Mouse (Mus musculus): ENCODE results near the gene Tmem38b. TPM values are rescaled to one million over a fixed set of nuclear protein-coding genes. Genes with fewer than 3 reads are reported as not detected.
"Not testable (repeated sequence)": the region's sequence is repeated elsewhere in the genome, so short reads cannot be mapped to it uniquely, and the experiment has no call there.

The Tmem38b gene
- polyA plus RNA-seq, 1 experiment from 2014 or later, result 13.0 TPM

DNA sequence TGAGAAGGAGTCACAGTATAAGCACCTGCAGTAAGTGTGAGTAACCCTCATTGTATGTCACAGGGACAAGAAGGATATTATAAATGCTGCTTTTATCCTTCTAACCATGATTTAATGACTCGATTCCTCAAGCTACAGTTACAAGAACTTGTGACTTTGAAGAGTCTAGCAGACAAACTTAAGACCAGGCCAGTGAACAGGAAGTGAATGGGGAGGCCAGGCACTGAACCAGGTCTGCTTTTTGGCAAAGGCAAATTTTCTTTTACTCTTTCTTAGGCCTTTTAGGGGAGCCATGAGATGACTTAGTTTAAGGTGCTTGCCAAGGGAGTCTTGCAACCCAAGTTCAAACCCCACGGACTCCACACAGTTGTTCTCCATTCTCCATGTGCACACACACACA is 30.1 kb upstream of the Tmem38b start:
- Histone ChIP-seq H3K4me3 (ENCODE audit: low read depth, low read length) (no peak overlapping the region), H3K27me3 (ENCODE audit: control insufficient read depth, insufficient read depth, low read length) (no peaks in the 10 kb centered on the region), H3K9ac (ENCODE audit: low read length) (no peak overlapping the region), H3K4me2 (no peak overlapping the region), H3K9me3 (ENCODE audit: control insufficient read depth, low read length) (no peaks in the 10 kb centered on the region), H3K27ac (ENCODE audit: low read depth, low read length) (peak overlapping the region; percentile 78; the same call in 1 of the 2 replicates), H3K36me3 (ENCODE audit: control insufficient read depth, insufficient read depth, low read length) (no peaks in the 10 kb centered on the region), H3K4me1 (ENCODE audit: control insufficient read depth, insufficient read depth, low read length) (peaks cover 37% of the 10 kb centered on the region)
- ATAC-seq (ENCODE audit: low FRiP score) (no peak), DNase-seq (ENCODE audit: low spot score, missing footprints) (peak; percentile 82)
- WGBS, result 92% methylated on average over 2 of the region's 2 CpGs

DNA sequence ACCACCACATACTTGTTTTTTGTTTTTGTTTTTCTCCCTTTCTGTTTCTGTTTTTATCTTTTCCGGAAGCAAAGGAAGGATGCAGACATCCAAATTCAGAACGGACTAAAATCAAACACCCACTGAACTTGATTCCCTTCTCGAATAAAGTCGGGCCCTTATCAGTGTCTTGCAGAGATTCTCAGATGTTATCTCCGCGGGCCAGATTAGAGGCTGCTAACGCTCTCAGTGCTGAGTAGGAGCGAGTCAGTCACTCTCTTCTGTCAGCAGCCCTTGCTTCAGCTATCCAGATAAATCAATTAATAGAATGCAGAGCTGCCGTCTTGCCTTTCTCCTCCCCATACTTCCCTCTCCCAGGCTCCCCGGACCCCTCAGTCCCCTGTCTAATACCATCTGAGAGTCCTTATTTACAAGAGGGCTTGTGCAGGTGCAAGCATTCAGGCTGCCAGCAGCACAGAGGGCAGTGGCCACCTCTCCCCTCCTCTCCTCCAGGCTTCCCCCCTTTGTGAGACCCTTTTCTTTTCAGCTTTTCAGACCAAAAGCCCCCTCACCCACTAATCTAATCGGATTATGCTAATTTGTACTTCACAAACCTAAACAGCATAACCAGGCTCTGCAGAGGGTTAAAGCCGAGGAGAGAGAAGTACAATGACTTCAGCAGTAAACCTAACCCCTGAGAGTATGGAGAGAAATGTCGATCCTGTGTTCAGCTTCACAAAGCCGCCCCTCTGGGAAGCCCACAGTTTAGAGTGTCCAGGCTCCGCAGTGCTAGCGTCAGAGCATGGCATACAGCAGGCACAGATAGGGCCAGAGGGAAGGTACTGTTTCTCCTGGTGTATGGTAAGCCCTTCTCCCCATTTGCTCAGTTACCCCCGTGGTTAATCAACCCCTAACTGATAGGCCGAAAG is 28.7 kb upstream of the Tmem38b start:
- Histone ChIP-seq H3K36me3 (ENCODE audit: control insufficient read depth, insufficient read depth, low read length) (no peaks in the 10 kb centered on the region), H3K9me3 (ENCODE audit: control insufficient read depth, low read length) (no peaks in the 10 kb centered on the region), H3K4me3 (ENCODE audit: low read depth, low read length) (no peak overlapping the region), H3K27me3 (ENCODE audit: control insufficient read depth, insufficient read depth, low read length) (no peaks in the 10 kb centered on the region), H3K27ac (ENCODE audit: low read depth, low read length) (peak overlapping the region; percentile 78), H3K4me2 (peak overlapping the region; percentile 39), H3K9ac (ENCODE audit: low read length) (peak overlapping the region; percentile 25), H3K4me1 (ENCODE audit: control insufficient read depth, insufficient read depth, low read length) (peaks cover 37% of the 10 kb centered on the region)
- ATAC-seq (ENCODE audit: low FRiP score) (peak; percentile 97), DNase-seq (ENCODE audit: low spot score, missing footprints) (peak; percentile 95)
- 5% methylated on average over 18 of the region's 18 CpGs for WGBS

DNA sequence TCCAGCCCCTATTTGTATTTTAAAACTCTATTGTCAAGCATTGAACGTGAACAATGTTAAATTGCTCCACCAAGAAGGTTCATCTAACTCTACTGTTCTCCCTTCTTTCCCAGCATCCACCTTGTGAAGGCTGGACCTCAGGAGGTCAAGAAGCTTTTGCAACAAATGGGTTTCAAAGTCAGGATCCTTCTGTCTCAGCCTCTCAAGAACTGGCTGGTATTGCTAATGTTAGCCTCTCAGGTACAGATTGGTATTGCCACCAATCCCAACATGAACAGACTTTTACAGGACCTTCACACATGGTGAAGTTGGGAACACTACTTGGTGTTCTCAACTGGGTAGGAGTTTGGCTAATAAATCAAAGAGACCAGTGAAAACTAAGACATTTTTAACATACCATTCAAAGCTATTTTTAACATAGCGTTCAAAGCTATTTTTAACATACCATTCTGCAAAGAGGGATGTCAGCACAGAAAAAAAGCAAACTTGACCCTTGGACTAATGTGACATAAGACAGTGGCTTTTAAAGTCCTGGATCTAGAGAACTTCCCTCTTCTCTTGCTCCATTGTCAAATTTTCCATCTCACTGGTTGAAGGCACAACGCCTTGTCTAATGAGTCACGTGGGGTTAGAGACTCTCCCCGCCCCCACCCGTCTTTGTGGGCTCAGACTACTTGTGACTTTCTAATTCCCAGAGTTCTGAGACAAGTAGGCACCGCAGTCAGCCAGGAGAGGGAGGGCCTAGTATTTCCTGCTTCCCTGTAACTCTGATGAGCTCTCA is 26.8 kb upstream of the Tmem38b start:
- peak; percentile 81 for DNase-seq (ENCODE audit: low spot score, missing footprints)
- Histone ChIP-seq H3K4me3 (ENCODE audit: low read depth, low read length) (no peak overlapping the region), H3K27ac (ENCODE audit: low read depth, low read length) (no peak overlapping the region), H3K36me3 (ENCODE audit: control insufficient read depth, insufficient read depth, low read length) (no peaks in the 10 kb centered on the region), H3K9me3 (ENCODE audit: control insufficient read depth, low read length) (no peaks in the 10 kb centered on the region), H3K27me3 (ENCODE audit: control insufficient read depth, insufficient read depth, low read length) (no peaks in the 10 kb centered on the region), H3K4me2 (no peak overlapping the region), H3K4me1 (ENCODE audit: control insufficient read depth, insufficient read depth, low read length) (peaks cover 37% of the 10 kb centered on the region), H3K9ac (ENCODE audit: low read length) (no peak overlapping the region)
- no peak for ATAC-seq (ENCODE audit: low FRiP score)
- 30% methylated on average over 7 of the region's 7 CpGs for whole genome bisulfite sequencing

DNA sequence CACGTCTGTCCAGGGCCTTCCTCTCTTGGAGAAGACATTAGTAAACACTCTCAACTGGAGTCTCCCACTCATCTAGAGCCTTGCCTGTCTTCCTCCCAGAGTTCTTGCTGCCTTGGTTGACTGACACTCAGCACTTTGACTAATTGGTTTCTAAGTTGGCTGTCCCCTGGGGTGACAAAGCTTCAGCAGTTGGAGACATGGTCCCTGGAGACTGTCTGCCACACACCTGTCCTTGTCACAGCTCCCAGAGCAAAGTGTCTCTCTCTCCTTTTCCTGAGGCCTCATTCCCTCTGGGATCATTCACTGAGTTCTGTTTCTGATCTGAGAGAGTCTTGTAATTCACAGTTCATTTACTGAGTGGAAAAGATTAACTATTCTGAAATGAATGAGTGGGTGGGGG is 26.1 kb upstream of the Tmem38b start:
- Histone ChIP-seq H3K36me3 (ENCODE audit: control insufficient read depth, insufficient read depth, low read length) (no peaks in the 10 kb centered on the region), H3K4me2 (no peak overlapping the region), H3K9ac (ENCODE audit: low read length) (no peak overlapping the region), H3K9me3 (ENCODE audit: control insufficient read depth, low read length) (no peaks in the 10 kb centered on the region), H3K4me3 (ENCODE audit: low read depth, low read length) (no peak overlapping the region), H3K27me3 (ENCODE audit: control insufficient read depth, insufficient read depth, low read length) (no peaks in the 10 kb centered on the region), H3K27ac (ENCODE audit: low read depth, low read length) (no peak overlapping the region), H3K4me1 (ENCODE audit: control insufficient read depth, insufficient read depth, low read length) (peaks cover 37% of the 10 kb centered on the region)
- WGBS, result 36% methylated on average over 1 of the region's 1 CpGs
- ATAC-seq (ENCODE audit: low FRiP score) (no peak), DNase-seq (ENCODE audit: low spot score, missing footprints) (peak; percentile 84)

DNA sequence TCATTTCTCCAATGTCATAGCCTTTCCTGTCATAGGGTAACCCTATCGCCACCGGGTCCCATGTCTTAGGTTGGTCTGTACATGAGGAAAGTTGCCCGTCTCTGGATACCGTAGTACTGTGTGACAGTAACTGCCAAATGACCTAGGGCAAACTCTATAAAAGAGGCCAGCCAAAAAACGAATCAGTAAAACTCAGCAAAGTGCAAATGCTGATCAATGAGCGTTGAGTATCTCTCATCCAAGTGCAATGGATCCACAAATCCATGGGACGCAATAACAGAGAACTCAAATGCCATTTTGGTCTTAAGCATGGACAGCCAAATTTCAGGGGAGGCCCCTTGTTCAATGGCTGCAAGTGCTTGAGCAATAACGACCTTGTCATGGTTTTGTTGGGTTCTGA is 22.2 kb upstream of the Tmem38b start:
- H3K4me2 ChIP-seq; H3K4me3 ChIP-seq (ENCODE audit: low read depth, low read length); H3K9ac ChIP-seq (ENCODE audit: low read length); H3K36me3 ChIP-seq (ENCODE audit: control insufficient read depth, insufficient read depth, low read length); H3K27me3 ChIP-seq (ENCODE audit: control insufficient read depth, insufficient read depth, low read length); H3K27ac ChIP-seq (ENCODE audit: low read depth, low read length); ATAC-seq (ENCODE audit: low FRiP score); H3K9me3 ChIP-seq (ENCODE audit: control insufficient read depth, low read length); DNase-seq (ENCODE audit: low spot score, missing footprints): not testable (repeated sequence)
- WGBS, result 95% methylated on average over 7 of the region's 8 CpGs
- H3K4me1 ChIP-seq (ENCODE audit: control insufficient read depth, insufficient read depth, low read length), result peaks cover 11% of the 10 kb centered on the region

DNA sequence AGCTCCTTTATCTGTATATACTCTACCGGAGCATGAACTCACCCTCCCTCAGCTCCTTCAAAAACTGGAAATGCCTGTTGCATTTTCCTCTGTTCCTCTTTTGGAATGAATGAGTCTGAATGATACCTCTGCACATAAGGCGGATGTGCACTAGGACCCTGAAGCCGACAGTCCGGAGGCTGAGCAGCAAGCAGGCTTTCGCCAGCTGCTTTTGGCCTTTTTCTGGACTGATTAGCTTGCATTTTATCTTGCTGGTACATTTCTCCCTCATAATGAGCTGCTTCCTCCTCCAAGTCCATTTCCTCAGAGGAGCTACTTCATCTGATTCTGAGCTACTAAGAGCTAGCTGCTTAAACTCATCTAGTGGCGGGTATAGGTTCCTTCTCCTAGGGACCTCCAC is 19.4 kb upstream of the Tmem38b start:
- H3K36me3 ChIP-seq (ENCODE audit: control insufficient read depth, insufficient read depth, low read length); H3K4me3 ChIP-seq (ENCODE audit: low read depth, low read length); H3K27ac ChIP-seq (ENCODE audit: low read depth, low read length); H3K9me3 ChIP-seq (ENCODE audit: control insufficient read depth, low read length); H3K27me3 ChIP-seq (ENCODE audit: control insufficient read depth, insufficient read depth, low read length); H3K4me1 ChIP-seq (ENCODE audit: control insufficient read depth, insufficient read depth, low read length); ATAC-seq (ENCODE audit: low FRiP score); H3K4me2 ChIP-seq; DNase-seq (ENCODE audit: low spot score, missing footprints); H3K9ac ChIP-seq (ENCODE audit: low read length): not testable (repeated sequence)
- 83% methylated on average over 6 of the region's 6 CpGs for WGBS

DNA sequence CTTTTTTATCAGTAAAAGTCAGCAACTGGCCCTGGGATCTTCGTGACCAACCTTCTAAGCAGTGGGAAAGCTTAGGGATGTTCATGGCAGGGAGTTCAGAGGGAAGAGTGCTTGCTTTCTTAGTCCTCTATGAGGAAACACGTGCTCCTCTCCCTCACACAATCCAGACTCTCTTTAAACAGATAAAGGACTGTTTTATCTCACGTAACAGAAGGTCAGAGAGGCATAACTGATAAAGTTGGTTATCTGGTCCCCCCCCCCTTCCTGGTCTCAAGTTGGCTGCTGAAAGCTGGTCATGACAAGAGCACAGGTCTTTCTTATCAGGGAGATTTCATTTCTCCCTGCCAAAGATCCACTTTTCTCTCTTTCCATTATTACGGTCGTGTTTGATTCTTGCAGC is 7.5 kb upstream of the Tmem38b start:
- DNase-seq (ENCODE audit: low spot score, missing footprints) (peak; percentile 57), ATAC-seq (ENCODE audit: low FRiP score) (no peak)
- no peak overlapping the region for H3K27ac ChIP-seq (ENCODE audit: low read depth, low read length)
- no peaks in the 10 kb centered on the region for H3K36me3 ChIP-seq (ENCODE audit: control insufficient read depth, insufficient read depth, low read length)
- no peak overlapping the region for H3K4me3 ChIP-seq (ENCODE audit: low read depth, low read length)
- no peaks in the 10 kb centered on the region for H3K4me1 ChIP-seq (ENCODE audit: control insufficient read depth, insufficient read depth, low read length)
- H3K9ac ChIP-seq (ENCODE audit: low read length), result no peak overlapping the region
- H3K9me3 ChIP-seq (ENCODE audit: control insufficient read depth, low read length), result no peaks in the 10 kb centered on the region
- H3K4me2 ChIP-seq, result no peak overlapping the region
- no peaks in the 10 kb centered on the region for H3K27me3 ChIP-seq (ENCODE audit: control insufficient read depth, insufficient read depth, low read length)
- WGBS, result 80% methylated on average over 5 of the region's 5 CpGs

DNA sequence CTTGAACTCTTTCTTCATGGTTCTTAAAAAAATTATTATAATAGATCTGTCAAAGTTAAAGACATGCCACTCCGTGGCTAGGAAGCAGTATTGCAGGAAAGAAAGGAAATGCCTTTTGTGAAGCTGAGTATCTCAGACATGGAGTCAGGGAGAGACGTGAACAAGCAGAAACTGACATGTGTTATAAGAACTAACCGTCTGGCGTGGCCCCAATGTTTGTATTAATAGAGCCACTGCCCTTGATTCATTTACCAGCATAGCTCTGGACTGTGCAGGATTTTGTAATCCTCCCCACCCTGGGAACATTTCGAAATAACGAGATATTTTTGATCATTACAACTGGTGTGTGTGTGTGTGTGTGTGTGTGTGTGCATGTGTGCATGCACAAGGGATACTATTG is 2.1 kb upstream of the Tmem38b start:
- Histone ChIP-seq H3K27ac (ENCODE audit: low read depth, low read length) (no peak overlapping the region), H3K4me2 (no peak overlapping the region), H3K9ac (ENCODE audit: low read length) (no peak overlapping the region), H3K4me3 (ENCODE audit: low read depth, low read length) (no peak overlapping the region), H3K36me3 (ENCODE audit: control insufficient read depth, insufficient read depth, low read length) (no peaks in the 10 kb centered on the region), H3K27me3 (ENCODE audit: control insufficient read depth, insufficient read depth, low read length) (no peaks in the 10 kb centered on the region), H3K4me1 (ENCODE audit: control insufficient read depth, insufficient read depth, low read length) (no peaks in the 10 kb centered on the region; the same call in 1 of the 2 replicates), H3K9me3 (ENCODE audit: control insufficient read depth, low read length) (no peaks in the 10 kb centered on the region)
- ATAC-seq (ENCODE audit: low FRiP score), result no peak
- peak; percentile 64 for DNase-seq (ENCODE audit: low spot score, missing footprints)
- 69% methylated on average over 6 of the region's 6 CpGs for WGBS

DNA sequence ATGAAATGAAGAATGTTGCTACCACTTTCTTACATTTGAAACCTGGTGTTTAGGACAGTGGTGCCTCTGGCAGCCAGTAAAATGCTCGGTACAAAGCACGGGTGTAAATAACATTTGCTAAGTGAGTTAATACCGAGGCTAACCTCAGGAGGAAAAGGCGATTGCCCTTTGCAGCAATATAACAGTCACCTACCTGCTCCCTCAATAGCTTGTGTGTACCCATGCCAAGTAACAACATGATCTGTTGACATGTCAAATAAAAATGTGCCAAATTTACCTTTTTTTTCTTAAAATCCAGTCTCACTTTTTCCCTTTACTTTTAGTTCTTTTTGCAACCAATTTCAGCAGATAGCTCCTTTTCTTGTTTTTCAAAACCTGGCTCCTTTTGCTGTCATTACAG is 1.0 kb upstream of the Tmem38b start:
- H3K4me2 ChIP-seq, result no peak overlapping the region
- H3K27ac ChIP-seq (ENCODE audit: low read depth, low read length), result no peak overlapping the region
- no peaks in the 10 kb centered on the region for H3K9me3 ChIP-seq (ENCODE audit: control insufficient read depth, low read length)
- no peaks in the 10 kb centered on the region for H3K27me3 ChIP-seq (ENCODE audit: control insufficient read depth, insufficient read depth, low read length)
- 66% methylated on average over 4 of the region's 4 CpGs for WGBS
- DNase-seq (ENCODE audit: low spot score, missing footprints), result no peak
- no peak overlapping the region for H3K4me3 ChIP-seq (ENCODE audit: low read depth, low read length)
- no peak overlapping the region for H3K9ac ChIP-seq (ENCODE audit: low read length)
- H3K4me1 ChIP-seq (ENCODE audit: control insufficient read depth, insufficient read depth, low read length), result no peaks in the 10 kb centered on the region; the same call in 1 of the 2 replicates
- ATAC-seq (ENCODE audit: low FRiP score), result no peak
- no peaks in the 10 kb centered on the region for H3K36me3 ChIP-seq (ENCODE audit: control insufficient read depth, insufficient read depth, low read length)

All from midbrain, embryonic 11.5 days (tissue).